Mouse (Mus musculus): ENCODE measurements around the gene Msx1. TPM values are rescaled to one million over a fixed set of nuclear protein-coding genes. Genes with fewer than 3 reads are reported as not detected.

The Msx1 gene
- polyA plus RNA-seq (2021; fragmentation: Nextera tagmentation): 3.8 and 9.5 TPM in 2 replicates
- long read RNA-seq, experiment 1, transcript Msx1-201 (2 exons, 1,935 nt): major isoform, 50 of 52 reads
- long read RNA-seq, experiment 1, partial matches to known transcripts: 0 of 52 reads
- long read RNA-seq, experiment 1, other reads (novel, unspliced or antisense): 1 of 52 reads
- long read RNA-seq, experiment 2, partial matches to known transcripts: 0 of 1 reads
- long read RNA-seq, experiment 2, other reads (novel, unspliced or antisense): 0 of 1 reads

DNA sequence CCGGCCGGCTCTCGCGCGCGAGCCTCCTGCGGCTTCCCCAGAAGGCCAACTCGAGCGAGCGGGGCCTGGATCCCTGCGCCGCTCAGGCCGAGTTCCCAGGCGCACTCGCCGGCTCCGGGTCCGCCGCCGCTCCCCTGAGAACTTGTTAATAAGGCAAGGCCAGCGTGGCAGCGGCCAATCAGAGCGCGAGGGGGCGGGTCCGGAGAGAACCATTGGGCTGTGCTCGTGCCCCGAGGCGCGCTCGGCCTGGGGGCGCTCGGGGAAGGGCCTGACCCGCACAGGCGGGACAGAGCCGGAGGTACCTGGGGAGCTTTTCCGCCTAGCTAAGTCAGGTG is at the start of gene Msx1:
Gene Msx1 (minus strand): TSS at position 123 of the 335 bp plus-strand sequence.

Other genes starting within 250 kb of the Msx1 start
- gene Stk32b, start 107.4 kb downstream of the Msx1 start, polyA plus RNA-seq (2021; fragmentation: Nextera tagmentation): 0.36 and 0.46 TPM in 2 replicates
- gene Cytl1, start 89.1 kb downstream of the Msx1 start, polyA plus RNA-seq (2021; fragmentation: Nextera tagmentation): 0.28 and 1.3 TPM in 2 replicates
- gene Stx18, start 214.2 kb upstream of the Msx1 start, polyA plus RNA-seq (2021; fragmentation: Nextera tagmentation): 44.8 and 49.4 TPM in 2 replicates